Mouse (Mus musculus): ENCODE measurements at regions not wholly inside any gene's neighbourhood (a gene's known extent, or its start where the extent isn't known, plus 50 kb on each side); places are given as distances from the start of the nearest gene placed in this dataset.
"Not testable (repeated sequence)": the region's sequence is repeated elsewhere in the genome, so short reads cannot be mapped to it uniquely, and the experiment has no call there.

DNA sequence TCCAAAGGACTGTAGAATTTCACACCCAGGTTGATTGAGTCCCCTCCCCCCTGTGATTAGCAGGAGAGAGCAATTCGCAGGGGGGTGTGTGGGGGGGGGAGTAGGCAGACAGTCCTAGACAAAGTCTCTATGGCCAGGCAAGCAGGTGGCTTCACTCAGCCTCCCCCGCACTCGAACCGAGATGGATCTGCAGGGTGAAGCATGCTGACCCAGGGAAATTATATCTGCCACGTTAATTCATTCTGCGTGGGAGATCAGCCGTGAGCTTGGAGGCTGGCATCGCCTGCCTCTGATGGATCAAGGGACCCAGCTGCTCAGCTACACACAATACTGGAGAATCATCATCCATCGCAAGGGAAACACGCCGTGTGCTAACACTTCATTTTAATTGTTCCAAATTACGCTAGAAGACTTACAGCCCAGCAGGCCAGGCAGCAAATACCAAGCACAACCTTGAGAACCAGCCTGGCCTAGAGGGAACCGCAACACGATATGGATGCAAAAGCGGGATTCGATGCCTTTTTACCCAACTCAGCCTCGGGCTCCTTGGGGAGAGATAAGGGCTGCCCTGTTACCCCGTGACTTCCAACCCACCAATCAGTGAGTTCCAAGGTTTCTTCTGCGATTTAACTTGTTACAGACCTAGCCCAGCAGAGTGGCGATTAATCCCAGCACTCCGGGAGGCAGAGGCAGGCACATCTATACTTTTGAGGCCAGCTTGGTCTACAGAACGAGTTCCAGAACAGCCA is 137.7 kb upstream of the Top1 start:
- no peak for DNase-seq

DNA sequence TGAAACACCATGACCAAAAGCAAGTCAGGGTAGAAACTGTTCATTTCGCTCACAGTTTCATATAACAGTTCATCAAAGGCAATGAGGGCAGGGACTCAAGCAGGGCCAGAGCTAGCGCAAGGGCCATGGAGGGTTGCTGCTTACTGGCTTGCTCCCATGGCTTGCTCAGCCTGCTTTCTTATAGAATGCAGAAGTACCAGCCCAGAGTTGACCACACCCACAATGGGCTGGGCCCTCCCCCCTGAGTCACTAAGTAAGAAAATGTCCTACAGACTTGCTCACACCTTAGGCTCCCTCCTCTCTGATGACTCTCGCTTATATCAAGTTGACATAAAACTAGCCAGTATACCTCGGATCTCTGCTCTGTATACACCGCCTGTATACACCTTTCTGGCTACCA is 135.5 kb upstream of the Top1 start:
- no peak for DNase-seq

DNA sequence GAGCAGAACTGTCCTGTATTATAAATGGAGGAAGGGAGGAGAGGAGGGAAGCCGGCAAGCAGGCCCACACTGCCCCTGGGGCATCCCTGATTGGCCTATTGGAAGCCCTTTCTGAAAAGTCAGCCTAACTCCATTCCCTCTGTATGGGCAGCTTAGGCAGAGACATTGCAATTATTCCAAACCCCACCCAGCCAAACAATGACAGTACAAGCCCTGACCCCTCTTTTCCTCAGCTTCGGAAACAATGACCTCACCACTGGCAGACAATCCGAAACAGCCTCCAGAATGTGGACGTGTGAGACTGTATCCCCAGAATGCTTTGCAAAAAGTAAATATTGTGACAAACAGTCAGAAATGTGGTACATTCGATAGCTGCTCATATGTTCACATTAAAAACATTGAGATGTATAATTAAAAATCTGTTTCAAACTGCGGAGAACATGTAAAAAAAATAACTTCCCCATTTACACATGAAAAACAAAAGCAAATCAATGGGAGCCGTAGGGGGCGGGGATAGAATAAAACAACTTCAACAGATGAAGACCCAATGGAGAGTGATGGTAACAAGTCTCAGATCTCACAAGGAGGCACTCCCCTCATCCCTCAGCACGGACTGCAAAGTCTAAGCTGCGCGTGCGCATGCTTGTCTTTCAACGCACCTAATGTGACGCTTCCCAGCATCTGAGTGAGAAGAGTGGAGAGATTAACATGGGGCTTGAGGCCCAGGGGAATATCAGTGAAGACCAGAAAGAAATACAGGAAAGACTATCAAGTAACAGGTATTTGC is 134.9 kb upstream of the Top1 start:
- no peak for DNase-seq

DNA sequence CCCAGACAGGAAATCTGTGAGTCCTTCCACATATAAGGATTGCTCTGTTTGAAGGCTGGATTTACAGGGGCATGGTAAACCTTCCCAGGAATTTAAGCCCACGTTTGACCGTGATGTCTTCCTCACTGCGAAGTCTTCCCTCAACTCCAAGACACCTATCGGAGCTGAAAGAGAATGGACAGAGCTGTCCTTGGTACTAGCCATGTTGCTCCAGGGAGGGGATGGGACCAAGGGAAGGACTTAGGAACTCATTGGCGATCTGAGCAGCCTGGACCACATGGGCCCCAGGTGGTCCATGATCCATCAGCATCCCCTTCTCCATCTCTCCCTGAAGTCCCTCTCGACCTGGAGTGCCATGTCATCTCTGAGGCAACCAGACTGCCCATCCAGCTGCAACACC is 130.1 kb upstream of the Top1 start:
- DNase-seq: no peak

DNA sequence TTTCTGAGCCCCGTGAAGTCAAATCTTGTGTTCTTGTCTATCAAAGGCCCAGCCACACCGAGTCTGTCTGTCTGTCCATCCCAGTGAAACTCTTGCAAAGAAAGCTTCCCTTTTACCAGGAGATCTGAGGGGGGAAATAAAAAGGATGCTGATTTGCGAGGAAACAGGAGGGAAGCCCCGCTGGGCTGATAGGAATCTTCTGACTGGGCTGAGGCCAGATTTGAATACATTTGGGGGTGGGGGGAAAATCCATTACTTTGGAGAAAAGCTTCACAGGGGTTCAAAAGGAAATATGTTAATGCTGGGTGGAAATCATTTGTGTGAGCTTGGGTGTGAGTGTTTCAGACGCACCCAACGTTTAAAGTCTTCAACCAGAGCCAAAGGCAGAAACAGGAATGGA is 129.2 kb upstream of the Top1 start:
- no peak for DNase-seq

DNA sequence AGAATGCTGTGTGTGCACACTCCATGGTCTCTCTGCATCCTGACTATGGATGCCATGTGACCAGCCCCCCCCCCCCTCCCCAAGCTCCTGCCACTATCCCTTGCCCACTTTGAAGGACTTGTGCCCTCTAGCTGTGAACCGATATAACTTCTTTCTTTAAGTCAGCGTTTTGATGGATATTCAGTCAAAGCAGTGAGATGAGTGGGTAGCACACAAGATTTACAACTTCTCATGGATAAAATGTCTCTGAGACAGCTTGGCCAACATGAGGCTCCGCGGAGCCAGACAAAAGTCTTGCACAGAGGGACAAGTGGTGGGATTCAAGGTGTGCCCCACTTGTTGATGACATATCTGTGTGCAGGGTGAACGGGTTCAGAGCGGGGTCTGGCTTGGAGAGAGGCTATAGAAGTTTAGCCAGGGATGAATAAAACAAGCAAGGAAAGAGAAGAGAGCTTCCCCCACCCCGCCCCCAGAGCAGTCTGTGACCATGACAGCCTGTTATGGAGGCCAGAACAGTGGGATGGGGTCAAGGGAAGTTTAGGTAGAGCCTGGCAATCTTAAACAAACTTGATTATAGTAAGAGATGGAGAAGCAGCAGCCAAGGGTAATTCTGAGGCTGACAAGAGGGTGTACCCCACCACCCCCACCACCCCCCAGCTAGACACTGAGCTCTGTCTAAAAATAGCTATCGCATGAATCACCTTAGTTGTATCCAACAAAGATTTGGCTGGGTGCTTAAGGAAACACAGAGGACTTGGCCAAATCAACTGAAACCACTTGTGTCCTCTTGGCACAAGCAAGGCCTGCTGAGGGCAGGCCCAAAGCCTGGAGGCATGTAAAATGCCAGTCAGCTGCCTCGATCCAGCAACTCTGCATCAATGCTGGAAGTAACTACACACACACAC is 120.1 kb upstream of the Top1 start:
- DNase-seq: no peak

DNA sequence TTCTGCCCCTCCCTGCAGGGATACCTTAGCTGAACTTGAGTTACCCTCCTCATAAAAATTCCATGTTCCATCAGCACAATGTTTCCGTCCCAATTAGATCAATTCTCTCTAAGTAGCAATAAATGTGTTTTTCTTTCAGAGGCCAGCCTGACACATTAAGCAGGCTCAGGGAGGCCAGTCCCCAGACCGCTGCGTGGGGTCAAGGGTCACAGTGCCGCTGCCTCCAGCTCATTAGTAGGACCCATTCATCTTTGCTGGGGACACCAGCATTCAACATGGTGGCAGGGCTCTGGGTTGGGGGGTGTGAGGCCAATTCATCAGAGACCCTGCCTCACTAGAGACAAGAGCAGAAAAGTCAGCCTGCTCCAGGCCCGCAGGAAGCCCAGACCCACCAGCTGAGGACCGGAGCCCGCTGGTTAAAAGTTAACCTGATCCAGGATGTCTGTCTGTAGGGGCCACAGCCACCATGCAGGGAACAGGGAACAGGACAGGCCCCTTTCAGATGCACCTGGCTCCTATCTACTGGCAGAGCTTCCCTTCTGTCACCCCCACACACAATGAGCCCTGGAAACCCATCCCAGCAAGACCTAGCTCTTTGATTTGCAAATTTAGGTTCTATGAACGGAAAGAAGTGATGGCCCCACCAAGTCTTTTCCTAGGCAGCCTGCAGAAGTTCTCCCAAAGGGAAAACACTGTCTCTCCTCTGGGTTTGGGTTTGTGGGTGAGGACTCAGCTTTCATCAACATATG is 119.1 kb upstream of the Top1 start:
- no peak for DNase-seq

DNA sequence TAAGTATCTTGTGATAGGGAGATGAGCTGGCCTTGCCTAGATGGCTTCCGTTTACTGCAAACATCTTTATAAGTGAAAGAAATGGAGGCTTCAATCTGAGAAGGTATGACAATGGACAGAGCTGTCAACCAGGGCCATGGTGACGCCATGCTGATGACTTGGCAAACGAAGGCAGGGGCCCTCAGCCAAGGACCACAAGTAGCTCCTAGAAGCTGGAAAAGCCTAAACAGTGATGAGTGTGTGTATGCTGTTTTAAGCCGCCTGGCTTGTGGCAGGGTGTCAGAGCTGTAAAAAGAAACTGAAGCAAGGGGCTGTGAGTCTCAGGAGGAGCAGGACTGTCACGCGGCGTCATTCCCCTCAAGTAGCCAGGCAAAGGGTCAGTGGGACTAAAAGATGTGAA is 116.4 kb upstream of the Top1 start:
- no peak for DNase-seq

DNA sequence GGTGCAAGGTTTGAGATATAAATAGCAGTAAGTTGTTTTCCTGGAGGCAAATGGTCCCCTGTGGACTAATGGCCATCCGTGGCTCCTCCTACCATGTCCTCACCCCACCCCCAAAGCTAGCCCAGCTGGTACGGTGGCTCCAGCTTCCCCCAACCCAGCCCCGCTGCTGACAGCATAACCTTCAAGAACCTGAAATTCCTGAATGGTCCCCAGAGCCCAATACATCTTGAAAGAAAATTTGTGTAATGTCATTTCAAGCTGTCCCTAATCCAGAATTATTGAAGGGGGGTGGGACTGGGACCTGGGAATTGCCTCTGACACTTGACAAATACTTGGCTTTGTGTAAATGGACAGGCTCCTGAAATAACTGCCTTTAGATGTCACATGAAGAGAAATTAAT is 115.3 kb upstream of the Top1 start:
- DNase-seq: no peak

DNA sequence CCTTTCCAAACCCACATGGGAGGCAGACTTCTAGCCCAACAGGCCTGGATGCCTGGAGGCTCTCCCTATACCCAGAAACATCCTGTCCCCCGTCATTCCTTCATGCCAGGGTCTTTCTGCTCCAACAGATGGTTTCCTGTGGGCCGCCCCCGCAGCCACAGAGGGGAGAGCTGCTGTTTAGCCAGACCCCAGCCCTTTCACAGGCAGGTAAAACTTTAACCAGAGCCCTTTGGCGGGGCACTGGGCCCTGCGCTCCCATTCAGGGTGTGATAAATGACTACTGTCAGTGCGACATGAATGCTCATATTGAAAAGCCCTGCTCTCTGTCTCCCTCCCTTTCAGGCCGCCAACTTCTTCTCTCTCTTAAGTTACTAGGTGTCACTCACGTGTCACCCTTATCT is 108.4 kb upstream of the Top1 start:
- DNase-seq: no peak

DNA sequence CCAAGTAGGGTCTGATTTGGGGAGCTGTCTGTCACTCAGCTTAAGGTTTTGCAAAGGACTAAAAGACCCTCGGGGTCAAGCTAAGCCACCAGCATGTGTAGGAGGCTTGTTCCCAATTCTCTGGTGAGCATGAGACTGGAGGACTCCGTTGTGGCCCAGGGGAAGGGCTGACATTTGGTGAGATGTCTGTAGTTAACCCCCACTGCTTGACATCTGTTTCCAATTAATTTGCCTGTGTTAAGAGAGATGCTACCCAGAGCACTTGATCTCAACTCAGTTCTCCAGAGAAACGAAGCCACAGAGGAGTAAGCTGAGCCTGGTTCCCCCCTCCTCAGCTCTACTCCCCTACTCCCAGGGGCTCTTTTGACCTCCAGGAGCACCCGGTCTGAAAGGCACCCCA is 100.2 kb upstream of the Top1 start:
- DNase-seq: no peak

DNA sequence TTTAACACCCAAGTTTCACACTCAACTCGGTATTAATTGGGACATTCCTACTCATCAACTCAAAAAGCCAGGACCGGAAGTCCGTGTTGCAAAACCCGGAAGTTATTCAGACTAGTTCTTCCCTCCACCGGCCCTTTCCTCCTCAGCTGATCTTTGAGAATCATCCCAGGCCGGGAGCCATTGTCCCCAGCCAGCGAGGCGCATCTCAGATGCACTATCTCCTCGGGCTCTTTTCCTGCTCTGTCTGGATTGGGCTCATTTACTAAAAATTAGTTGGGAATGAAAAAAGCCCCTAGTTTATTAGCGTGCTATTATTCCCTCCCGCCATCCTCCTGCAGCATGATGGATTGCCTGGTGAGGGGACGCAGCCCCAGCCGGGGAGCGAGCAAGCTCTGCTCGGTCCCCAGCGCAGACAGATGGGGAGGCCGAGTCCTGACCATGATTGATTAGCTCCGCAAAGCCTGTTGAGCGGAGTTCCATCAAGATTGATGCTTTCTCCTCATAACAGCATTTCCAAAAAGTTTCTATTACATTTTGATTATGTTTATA is 93.5 kb upstream of the Top1 start:
- DNase-seq: no peak

DNA sequence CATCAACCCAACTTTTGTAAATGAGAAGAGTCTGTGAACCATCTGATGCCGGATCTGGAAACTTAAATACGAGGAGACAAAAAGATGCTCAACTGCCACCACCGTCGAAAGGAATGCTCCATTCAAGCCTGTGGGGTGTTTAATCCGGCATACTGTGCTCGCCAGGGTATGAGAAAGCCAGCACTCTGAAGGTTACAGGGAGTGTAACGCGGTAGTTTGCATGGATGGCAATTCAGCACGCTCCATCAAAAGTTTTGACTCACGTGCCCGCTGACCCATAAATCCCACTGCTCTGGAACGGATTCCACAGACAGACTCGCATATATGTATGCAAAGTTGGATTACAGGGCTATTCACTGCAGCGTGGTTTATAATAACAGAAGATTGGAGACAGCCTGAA is 84.0 kb upstream of the Top1 start:
- DNase-seq: no peak

DNA sequence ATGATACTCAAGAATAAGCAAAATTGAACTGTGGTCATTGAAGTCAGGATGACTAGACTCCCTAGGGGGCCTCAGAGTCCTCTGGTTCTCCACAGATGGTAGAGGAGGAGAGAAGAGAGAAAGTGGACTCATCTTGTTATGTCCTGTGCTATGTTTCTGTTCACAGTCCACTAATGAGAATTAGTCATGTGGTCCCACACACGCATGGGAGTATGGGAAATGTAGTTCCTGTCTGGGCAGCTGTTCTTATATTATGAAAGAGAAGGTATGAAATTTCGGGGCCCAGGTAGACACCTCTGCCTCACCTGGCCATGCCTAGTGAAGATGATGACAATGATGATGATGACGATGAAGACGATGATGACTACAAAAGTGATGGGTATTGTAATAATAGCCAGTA is 77.9 kb upstream of the Top1 start:
- no peak for DNase-seq

DNA sequence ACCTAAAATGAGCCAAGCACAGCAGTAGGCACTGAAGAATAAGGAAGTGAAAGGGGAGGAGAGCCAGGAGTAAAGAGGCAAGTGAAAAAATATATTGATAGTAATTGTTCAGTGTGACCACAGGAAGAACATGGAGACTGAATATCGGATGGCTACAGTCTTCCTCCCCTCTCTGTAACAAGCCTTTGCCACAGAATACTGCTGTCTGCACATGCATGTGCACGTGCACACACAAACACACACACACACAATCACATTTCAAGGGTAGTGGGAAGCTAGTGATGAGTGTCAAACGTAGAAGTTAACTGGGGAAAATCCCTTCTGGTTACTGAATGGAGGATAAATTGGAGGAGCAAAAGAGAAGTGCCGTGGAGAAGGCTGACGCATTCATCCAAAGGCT is 76.2 kb upstream of the Top1 start:
- DNase-seq: no peak

DNA sequence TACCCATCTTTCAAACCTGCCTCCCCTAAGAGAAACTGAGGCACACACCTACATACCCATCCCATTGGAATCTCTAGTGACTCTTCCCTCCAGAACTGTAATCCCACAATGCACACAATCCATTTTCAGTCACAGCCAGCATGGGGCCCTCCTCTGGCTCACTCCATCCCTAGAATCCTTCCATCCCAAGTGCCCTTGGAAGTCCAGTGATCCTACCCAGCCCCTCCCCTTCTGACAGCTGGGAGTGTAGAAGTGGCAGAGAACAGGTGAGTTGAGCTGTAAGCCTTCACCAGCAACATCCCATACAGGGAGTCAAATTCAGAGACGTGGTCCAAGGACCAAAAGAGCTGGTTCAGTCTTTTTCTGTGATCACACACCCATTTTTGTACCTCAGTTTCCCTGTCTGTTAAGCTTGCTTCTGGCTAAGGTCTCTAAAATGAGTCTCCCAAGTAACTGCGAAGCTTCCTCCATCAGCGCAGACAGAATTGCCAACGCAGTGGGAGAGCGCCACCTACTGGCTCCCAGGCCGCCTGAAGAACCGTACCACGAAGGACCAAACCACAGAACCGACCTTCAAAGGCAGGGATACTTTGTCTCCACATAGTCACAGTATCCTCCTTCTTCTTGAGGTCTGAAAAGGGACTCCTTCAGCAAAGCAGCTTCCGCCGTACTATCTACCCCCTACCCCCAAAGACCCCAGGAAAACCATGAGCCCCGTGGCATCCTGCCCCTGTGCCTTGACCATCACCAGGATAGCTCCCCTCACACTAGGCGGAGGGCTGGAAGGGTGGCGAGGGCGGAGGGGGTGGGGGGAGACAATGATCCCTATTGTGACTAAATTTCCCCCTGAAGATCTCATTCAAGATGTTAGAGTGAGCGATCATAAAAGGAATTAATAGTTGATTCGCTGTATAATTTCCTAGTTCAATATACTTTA is 67.0 kb upstream of the Top1 start:
- peak; percentile 79 for DNase-seq

DNA sequence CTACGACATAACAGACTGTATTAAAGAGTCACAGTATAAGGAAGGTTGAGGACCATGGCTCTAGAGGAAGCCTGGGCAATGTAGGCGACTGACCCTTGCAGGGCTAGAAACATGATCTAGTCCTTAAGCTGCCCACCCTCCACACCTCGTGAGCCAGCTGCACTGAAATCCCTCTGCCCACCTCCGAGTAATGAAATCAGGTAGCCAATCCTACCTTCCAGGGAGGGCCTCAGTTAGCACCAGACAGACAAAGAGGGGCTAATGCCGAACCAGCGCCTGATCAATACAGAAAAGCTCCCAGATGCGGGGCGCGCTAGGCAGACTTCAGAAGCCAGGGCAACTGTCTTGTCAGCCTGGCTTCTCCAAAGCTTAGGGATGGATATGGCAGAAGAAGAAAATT is 65.4 kb upstream of the Top1 start:
- no peak for DNase-seq

DNA sequence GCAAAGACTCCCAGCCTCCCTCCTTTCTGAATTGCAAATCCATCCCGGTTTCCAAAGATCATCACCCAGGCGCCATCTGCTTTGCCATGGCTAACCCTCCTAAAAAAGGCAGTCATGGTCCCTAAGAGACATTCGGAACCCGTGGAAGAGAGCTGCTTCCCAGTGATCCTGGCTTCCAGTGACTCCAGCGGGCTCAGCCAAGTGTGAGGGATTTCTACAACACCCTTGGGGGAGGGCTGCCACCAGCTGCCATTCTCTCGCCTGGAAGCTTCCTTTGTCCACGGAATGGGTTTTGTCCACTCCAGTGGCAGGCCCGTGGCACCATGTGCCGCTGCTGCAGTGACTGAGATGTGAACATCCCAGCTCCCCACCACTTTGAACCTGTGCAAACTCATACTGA is 64.7 kb upstream of the Top1 start:
- no peak for DNase-seq

DNA sequence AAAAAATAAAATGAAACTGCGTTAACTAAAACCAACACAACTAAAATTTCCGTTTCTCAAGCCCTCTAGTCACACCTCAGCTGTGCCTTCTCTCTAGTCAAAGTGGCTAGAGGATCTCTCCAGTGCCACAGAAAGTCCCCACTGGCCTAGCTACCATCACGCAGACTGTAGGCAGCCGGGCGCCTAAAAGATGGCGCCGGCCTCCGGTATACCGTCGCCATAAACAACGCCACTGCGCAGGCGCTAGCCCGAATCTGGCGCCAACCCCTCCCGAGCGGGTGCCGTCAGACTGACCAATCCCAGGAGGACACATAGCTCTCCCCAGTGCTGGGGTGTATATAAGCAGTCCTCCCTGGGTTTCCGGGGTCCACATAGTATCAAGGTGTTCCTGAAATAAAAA is 62.7 kb upstream of the Top1 start:
- not testable (repeated sequence) for DNase-seq

DNA sequence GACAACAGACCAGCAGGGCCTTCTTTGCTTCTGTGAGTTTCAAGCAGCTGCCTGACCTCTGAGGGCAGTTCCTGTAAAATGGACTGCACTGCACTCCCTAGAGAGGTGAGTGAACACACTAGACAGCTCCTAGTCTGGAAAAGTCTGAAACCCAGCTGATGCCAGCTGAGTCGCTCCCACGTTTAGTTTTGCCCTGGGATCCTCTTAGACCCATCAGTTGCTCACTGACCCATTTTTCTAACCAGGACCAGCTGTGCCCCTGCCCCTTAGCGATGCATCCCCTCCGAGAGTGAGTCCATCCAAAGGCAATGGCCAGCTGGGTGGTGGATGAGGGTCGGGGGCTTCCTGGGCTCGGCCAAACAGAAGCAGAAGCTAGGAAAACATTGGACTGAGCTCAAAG is 62.2 kb upstream of the Top1 start:
- DNase-seq: no peak

DNA sequence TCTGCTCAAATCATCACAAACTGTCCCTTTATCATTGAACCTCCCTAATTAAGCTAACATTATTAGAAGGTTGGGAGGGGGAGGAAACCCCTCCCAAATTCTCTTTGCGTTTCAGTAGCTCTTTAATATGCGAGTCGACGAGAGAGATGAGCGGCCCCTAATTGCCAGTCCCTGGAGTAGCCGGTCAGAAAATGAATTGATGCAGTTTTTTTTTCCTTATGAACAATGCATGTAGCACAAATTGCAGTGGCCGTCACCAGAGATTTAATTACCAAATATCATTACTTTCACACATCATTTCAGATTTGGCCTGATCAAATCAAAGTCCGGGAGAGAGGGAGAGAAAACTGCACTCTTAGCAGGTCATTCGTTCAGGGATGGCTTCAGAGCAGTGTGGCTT is 61.1 kb upstream of the Top1 start:
- no peak for DNase-seq
